Mouse (Mus musculus) activated CD4-positive, CD25-positive, alpha-beta regulatory T cell, adult 4 months (primary cell): ENCODE data around the gene Tbx15. TPM values are rescaled to one million over a fixed set of nuclear protein-coding genes. Genes with fewer than 3 reads are reported as not detected.

ENCODE experiments used
- ATAC-seq: one replicate; pipeline ENCODE4 v1.8.0; 2017
- polyA plus RNA-seq, 2 experiments: library from polyadenylated mRNA; unstranded; fragments of 100-300 nt; shearing (Covaris generic); gene quantifications; one replicate each; pipeline ENCODE4 v1.2.1; 2017

Gene Tbx15
- not detected for polyA plus RNA-seq

GRCm38 (mm10) chr3:99240213-99240720 lies at the start of gene Tbx15:
TSS of gene Tbx15 (plus strand) at chr3:99240381.
- ATAC-seq = no peak

GRCm38 (mm10) chr3:99193576-99193975 lies 46.6 kb upstream of the Tbx15 start:
- ATAC-seq = no peak

GRCm38 (mm10) chr3:99203331-99203730 lies 36.9 kb upstream of the Tbx15 start:
- no peak for ATAC-seq

- no peak for ATAC-seq
Measured at GRCm38 (mm10) chr3:99208416-99208815, 31.8 kb upstream of the Tbx15 start.

GRCm38 (mm10) chr3:99211105-99211698 lies 29.0 kb upstream of the Tbx15 start:
- ATAC-seq = no peak

GRCm38 (mm10) chr3:99227807-99228206 lies 12.4 kb upstream of the Tbx15 start:
- no peak for ATAC-seq

- peak; percentile 61 for ATAC-seq
Measured at GRCm38 (mm10) chr3:99233393-99234318, 6.5 kb upstream of the Tbx15 start.

- peak; percentile 8 for ATAC-seq
Measured at GRCm38 (mm10) chr3:99234319-99234869, 5.8 kb upstream of the Tbx15 start.

- no peak for ATAC-seq
Measured at GRCm38 (mm10) chr3:99235116-99235803, 4.9 kb upstream of the Tbx15 start.

- ATAC-seq = no peak
Measured at GRCm38 (mm10) chr3:99235804-99236755, 4.1 kb upstream of the Tbx15 start.

GRCm38 (mm10) chr3:99238691-99239090 lies 1.5 kb upstream of the Tbx15 start:
- no peak for ATAC-seq

- no peak for ATAC-seq
Measured at GRCm38 (mm10) chr3:99239301-99240045, 708 bp upstream of the Tbx15 start.

GRCm38 (mm10) chr3:99240811-99241738 lies 894 bp downstream of the Tbx15 start:
- ATAC-seq = no peak

GRCm38 (mm10) chr3:99242481-99242880 lies 2.3 kb downstream of the Tbx15 start:
- ATAC-seq = no peak

GRCm38 (mm10) chr3:99245341-99245740 lies 5.2 kb downstream of the Tbx15 start:
- no peak for ATAC-seq

- ATAC-seq = no peak
Measured at GRCm38 (mm10) chr3:99246629-99247028, 6.4 kb downstream of the Tbx15 start.

- ATAC-seq = no peak
Measured at GRCm38 (mm10) chr3:99247586-99247985, 7.4 kb downstream of the Tbx15 start.

- no peak for ATAC-seq
Measured at GRCm38 (mm10) chr3:99247996-99248801, 8.0 kb downstream of the Tbx15 start.
